Mouse (Mus musculus) heart, embryonic 16.5 days (tissue): ENCODE data around the gene Foxd3. TPM values are rescaled to one million over a fixed set of nuclear protein-coding genes. Genes with fewer than 3 reads are reported as not detected.
"Not testable (repeated sequence)": the region's sequence is repeated elsewhere in the genome, so short reads cannot be mapped to it uniquely, and the experiment has no call there.

ENCODE experiments used
- ATAC-seq: fragments of 200-750 bp; cut with Nextera tagmentation; replicated peaks from 2 replicates; pipeline ENCODE4 v1.8.0; 2017; ENCODE audit warnings: moderate number of reproducible peaks; ENCODE audit not compliant: insufficient read depth, low FRiP score; ENCODE audit errors: extremely low read depth
- H3K27ac ChIP-seq: fragments of 300-500 bp; sonication (generic); 2 replicates; pipeline ENCODE4 v1.5.1; 2014; ENCODE audit warnings: mild to moderate bottlenecking, low read length, control low read depth, moderate library complexity
- H3K27me3 ChIP-seq: fragments of 300-500 bp; sonication (generic); 2 replicates; pipeline ENCODE4 v1.6.1; 2014; ENCODE audit warnings: low read length, mixed read lengths; ENCODE audit not compliant: control insufficient read depth, insufficient read depth
- H3K36me3 ChIP-seq: fragments of 300-500 bp; sonication (generic); 2 replicates; pipeline ENCODE4 v1.6.1; 2014; ENCODE audit not compliant: control insufficient read depth, insufficient read depth
- H3K4me1 ChIP-seq: fragments of 300-500 bp; sonication (generic); 2 replicates; pipeline ENCODE4 v1.6.1; 2014; ENCODE audit warnings: low read length, mixed read lengths; ENCODE audit not compliant: control insufficient read depth, insufficient read depth
- H3K4me2 ChIP-seq: fragments of 300-500 bp; sonication (generic); 2 replicates; pipeline ENCODE4 v1.6.1; 2014; ENCODE audit warnings: low read depth, mild to moderate bottlenecking, control low read depth, low read length
- H3K4me3 ChIP-seq: fragments of 300-500 bp; sonication (generic); 2 replicates; pipeline ENCODE4 v1.5.1; 2014; ENCODE audit warnings: mild to moderate bottlenecking, control low read depth, low read length
- H3K9ac ChIP-seq: fragments of 300-500 bp; sonication (generic); 2 replicates; pipeline ENCODE4 v1.6.1; 2014; ENCODE audit warnings: low read length, control low read depth
- H3K9me3 ChIP-seq: fragments of 300-500 bp; sonication (generic); replicated peaks from 2 replicates; pipeline ENCODE4 v1.6.1; 2016; ENCODE audit warnings: low read length; ENCODE audit not compliant: control insufficient read depth
- WGBS: fragments of 180-500 bp; shearing (Covaris S2); extraction: QIAGEN DNeasy Blood & Tissue Kit; methylation state at CpG from one replicate; pipeline ENCODE4 v1.1.7; 2014; 5-methylcytosine and 5-hydroxymethylcytosine counted together
- polyA plus RNA-seq: library from polyadenylated mRNA; unstranded; fragments of >200 nt; fragmentation: Nextera tagmentation; extraction: Ambion mirVana; gene quantifications from 2 replicates; pipeline ENCODE4 v1.2.1, GENCODE M21; 2015

Gene Foxd3
- polyA plus RNA-seq, result 0.08 TPM in 1 of 2 replicates, not detected in the other

DNA sequence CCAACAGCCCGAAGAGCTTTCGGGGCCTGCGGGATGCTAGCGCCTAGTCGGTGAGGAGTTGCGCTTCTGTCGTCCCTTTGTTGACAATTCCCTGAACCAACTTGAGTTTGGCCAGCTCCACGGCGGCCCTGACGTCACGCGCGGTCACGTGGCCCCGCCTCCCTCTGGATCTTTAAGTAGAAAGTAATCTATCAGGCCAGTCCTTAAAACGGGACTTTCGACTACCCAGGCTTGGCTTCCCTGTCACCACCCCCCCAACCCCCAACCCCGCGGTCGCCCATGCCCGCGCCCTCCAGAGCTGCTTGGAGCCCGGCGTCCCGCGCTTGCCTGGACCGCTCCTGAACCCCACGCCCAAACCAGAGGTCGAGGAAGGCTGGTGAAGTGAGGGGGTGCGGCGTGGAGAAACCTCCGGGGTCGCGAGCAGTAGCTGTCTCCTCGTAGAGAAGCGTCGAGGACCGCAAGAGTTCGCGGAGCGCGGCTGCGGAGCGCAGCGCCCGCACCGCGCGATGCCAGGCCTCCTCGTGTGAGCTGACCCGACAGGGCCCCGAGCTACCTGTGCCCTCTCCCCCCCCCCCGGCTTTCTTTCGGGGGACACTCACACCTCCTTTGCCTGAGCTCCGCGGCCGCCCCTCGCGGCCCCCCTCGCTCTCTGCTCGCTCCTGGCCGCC lies at the start of gene Foxd3:
Gene Foxd3, plus strand, starts transcription at position 363 of the 668 bp plus-strand sequence.
- 2% methylated on average over 60 of the region's 62 CpGs for WGBS
- Histone ChIP-seq H3K4me3 (peak within 1 kb of the TSS; percentile 44), H3K27me3 (peaks cover 80% of the 10 kb centered on the region), H3K36me3 (no peaks in the 10 kb centered on the region), H3K9ac (no peak within 1 kb of the TSS), H3K9me3 (no peaks in the 10 kb centered on the region; the same call in 1 of the 2 replicates), H3K4me1 (peaks cover 19% of the 10 kb centered on the region), H3K4me2 (peak within 1 kb of the TSS; percentile 53), H3K27ac (no peak within 1 kb of the TSS)
- ATAC-seq, result no peak

DNA sequence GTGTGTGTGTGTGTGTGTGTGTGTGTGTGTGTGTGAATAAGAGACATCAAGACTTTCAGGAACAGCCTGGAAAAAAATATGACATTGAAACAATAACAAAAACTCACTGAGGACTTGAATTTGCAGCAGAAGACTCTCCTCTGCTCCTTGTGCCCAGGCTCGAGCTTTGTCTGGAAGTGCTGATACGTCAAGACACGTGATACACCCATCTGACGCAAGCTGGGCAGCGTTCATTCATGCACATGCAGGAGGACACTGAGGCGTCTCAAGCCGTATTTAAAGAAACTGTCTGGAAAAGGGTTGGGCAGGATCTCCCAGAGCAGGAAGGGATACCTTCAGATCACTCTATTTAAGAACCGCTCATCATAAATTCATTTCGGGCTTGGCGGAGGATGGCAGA lies 43.9 kb upstream of the Foxd3 start:
- no peaks in the 10 kb centered on the region for H3K36me3 ChIP-seq
- H3K27me3 ChIP-seq, result no peaks in the 10 kb centered on the region
- no peak overlapping the region for H3K4me3 ChIP-seq
- 84% methylated on average over 10 of the region's 10 CpGs for WGBS
- no peaks in the 10 kb centered on the region for H3K9me3 ChIP-seq
- ATAC-seq, result no peak
- no peak overlapping the region for H3K4me2 ChIP-seq
- peaks cover 3% of the 10 kb centered on the region; the same call in 1 of the 2 replicates for H3K4me1 ChIP-seq
- H3K27ac ChIP-seq, result no peak overlapping the region
- H3K9ac ChIP-seq, result no peak overlapping the region

DNA sequence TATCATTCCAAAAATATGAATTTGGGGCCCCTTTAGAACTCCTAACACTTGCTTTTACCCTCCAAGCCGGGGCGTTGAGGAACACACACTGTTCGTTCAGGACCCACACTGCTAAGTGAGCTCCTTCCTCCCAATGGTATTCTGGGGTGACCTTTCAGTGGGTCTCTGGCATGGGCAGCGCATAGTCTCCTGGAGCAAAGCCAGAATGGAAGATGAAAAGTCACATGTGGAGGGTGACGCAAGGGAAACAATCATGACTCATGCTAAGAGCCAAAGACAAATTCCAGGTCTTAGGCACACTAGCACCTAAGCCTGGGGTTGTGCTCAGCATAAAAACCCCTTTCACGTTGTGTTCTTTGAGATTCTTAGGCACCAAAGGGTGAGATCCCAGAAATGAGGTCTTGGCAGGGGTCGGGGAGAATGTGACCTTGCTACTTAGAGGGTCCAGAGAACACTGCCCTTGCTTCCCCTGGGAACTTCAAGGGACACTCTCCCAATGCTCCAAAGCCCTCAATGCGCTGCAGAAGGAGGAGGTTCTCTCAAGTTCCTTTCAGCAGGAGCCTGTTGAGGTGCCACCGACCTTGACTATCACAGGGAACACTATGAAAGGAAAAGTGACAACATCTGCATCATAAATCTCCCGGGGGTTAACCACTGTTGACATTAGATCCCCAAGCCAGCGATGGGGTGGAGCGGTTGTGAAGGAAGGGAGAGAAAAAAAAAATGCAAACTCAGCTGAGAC lies 43.3 kb upstream of the Foxd3 start:
- ATAC-seq, result 0 out of 2 replicates have a peak, but pooled peaks have one; percentile 55
- Histone ChIP-seq H3K36me3 (no peaks in the 10 kb centered on the region), H3K4me2 (no peak overlapping the region), H3K9ac (no peak overlapping the region), H3K27ac (no peak overlapping the region), H3K4me3 (no peak overlapping the region), H3K9me3 (no peaks in the 10 kb centered on the region), H3K27me3 (no peaks in the 10 kb centered on the region), H3K4me1 (peaks cover 3% of the 10 kb centered on the region; the same call in 1 of the 2 replicates)
- 52% methylated on average over 12 of the region's 12 CpGs for WGBS

DNA sequence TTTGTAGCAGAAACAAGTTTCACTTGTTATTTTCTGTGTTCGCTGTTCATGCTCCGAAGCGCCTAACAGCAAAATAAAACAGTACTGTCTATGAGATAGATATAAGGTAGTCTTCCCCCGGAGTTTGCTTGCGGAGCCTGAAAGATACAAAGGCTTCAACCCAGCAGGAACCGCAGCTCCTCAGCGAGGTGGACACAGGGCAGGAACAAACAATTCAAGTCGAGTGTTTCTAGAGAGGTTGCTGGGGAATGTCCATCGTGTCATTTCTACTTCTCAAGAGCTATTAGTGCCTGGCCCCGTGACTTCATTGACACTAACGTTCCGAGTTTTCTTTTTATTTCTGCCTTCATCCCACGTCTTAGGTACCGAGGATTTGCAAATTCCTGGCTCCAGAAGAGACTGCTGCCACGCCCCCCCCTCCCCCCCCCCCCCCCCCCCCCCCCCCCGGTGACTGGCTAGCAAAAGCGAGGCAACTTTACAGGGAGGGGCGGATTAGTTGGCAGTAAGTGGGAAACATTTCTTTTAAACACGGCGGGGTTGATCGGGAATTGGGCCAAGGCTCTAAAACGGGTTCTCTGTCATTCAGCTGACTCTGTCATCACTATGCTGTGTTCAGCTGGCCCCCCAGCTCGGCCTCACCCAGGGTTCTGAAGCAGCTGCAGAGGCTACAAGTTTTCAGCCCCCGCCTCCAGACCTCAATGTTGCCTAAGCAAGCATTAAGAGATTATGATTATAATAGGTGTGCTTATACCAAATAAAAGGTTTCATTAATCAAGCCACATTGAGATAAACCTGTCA lies 29.9 kb upstream of the Foxd3 start:
- H3K4me3 ChIP-seq, result peak overlapping the region; percentile 47
- H3K27me3 ChIP-seq, result no peaks in the 10 kb centered on the region
- 0 out of 2 replicates have a peak overlapping the region, but pooled peaks have one; percentile 24 for H3K9ac ChIP-seq
- H3K9me3 ChIP-seq, result no peaks in the 10 kb centered on the region
- peak overlapping the region; percentile 66 for H3K4me2 ChIP-seq
- no peaks in the 10 kb centered on the region; the same call in 1 of the 2 replicates for H3K4me1 ChIP-seq
- WGBS, result 11% methylated on average over 21 of the region's 24 CpGs
- H3K27ac ChIP-seq, result no peak overlapping the region
- H3K36me3 ChIP-seq, result no peaks in the 10 kb centered on the region
- peak; percentile 84 for ATAC-seq

DNA sequence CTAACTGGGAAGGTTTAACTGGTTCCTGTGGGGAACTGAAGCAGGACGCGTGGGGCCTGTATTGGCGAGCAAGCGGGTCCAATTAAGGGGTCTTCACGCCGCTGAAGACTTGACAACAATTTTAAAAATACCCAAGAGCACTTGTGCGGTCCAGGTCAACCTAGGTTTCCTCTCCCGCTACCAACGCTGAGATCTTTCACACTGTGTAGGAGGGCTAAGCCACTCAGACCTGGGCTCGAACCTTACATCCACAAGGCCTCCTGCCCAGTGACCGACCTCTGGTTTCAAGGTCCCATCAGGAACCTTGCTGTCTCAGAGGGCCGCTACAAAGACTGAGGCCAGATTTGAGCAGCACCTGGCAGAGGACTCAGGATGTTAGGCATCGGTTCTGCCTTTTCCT lies 29.0 kb upstream of the Foxd3 start:
- 76% methylated on average over 13 of the region's 13 CpGs for WGBS

DNA sequence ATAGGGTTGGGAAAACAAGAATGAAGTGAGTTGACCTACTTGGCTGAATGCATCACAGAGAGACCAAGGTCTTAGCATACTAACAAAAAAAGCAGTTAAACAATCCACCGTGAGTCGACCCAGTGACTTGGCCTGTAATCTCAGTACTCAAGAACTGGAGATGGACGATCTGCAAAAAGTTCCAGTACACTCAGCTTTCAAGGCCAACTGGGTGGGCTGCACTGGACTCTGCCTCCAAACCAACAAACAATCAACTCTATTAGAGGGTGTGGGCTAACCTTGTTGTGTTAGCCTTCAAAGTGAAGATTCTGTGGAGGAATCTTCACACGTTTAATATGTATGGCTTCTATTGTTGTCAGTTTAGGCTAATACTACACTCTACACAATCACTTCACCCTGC lies 20.1 kb upstream of the Foxd3 start:
- Histone ChIP-seq H3K9ac (no peak overlapping the region), H3K27me3 (no peaks in the 10 kb centered on the region), H3K27ac (no peak overlapping the region), H3K36me3 (no peaks in the 10 kb centered on the region), H3K4me2 (no peak overlapping the region), H3K9me3 (no peaks in the 10 kb centered on the region), H3K4me3 (no peak overlapping the region), H3K4me1 (no peaks in the 10 kb centered on the region)
- no peak for ATAC-seq
- 66% methylated on average over 4 of the region's 4 CpGs for WGBS

More for the DNA sequence above, 29.0 kb upstream of the Foxd3 start:
- ATAC-seq, result no peak
- H3K9me3 ChIP-seq, result no peaks in the 10 kb centered on the region
- H3K4me3 ChIP-seq, result no peak overlapping the region
- H3K9ac ChIP-seq, result no peak overlapping the region
- no peaks in the 10 kb centered on the region for H3K27me3 ChIP-seq
- H3K4me1 ChIP-seq, result no peaks in the 10 kb centered on the region; the same call in 1 of the 2 replicates
- H3K36me3 ChIP-seq, result no peaks in the 10 kb centered on the region
- no peak overlapping the region for H3K4me2 ChIP-seq
- no peak overlapping the region for H3K27ac ChIP-seq

DNA sequence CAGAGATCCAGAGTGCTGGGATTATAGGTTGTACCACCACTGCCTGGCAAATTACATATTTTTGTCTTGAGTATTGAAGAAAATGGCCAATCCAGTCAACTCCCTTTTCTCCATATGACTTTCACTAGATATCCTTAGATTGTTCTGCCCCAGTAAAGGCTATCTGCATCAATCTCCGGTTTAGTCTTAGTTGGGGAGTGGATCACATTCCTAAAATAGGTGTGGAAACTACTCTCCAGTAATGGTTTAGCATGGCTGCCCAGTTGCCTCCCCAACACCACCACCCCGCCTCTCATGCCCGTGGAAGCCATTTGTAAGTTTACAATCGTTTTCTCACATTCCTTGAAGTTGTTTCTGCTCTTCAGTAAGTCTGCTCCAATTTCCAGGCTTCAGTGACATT lies 19.4 kb upstream of the Foxd3 start:
- 77% methylated on average over 4 of the region's 4 CpGs for WGBS
- H3K4me1 ChIP-seq, result no peaks in the 10 kb centered on the region
- H3K27me3 ChIP-seq, result no peaks in the 10 kb centered on the region
- no peaks in the 10 kb centered on the region for H3K9me3 ChIP-seq
- no peak overlapping the region for H3K4me3 ChIP-seq
- no peak overlapping the region for H3K9ac ChIP-seq
- H3K4me2 ChIP-seq, result no peak overlapping the region
- H3K27ac ChIP-seq, result no peak overlapping the region
- H3K36me3 ChIP-seq, result no peaks in the 10 kb centered on the region
- no peak for ATAC-seq

DNA sequence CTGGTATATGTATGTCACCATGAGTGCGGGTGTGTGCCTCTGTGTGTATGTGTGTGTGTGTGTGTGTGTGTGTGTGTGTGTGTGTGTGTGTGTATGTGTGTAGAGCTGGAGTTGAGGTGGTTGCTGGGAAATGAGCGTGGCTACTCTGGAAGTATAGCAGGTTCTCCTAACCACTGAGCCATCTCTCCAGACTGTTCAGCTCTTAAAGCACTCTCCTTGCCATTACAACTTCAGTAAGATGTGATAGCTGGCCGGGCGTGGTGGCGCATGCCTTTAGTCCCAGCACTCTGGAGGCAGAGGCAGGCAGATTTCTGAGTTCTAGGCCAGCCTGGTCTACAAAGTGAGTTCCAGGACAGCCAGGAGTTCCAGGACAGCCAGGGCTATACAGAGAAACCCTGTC lies 15.5 kb upstream of the Foxd3 start:
- not testable (repeated sequence) for H3K27ac ChIP-seq, H3K4me3 ChIP-seq, H3K36me3 ChIP-seq, H3K4me2 ChIP-seq, H3K9ac ChIP-seq, H3K9me3 ChIP-seq, H3K4me1 ChIP-seq, ATAC-seq, H3K27me3 ChIP-seq
- 97% methylated on average over 5 of the region's 5 CpGs for WGBS
